Mouse (Mus musculus) liver, postnatal 0 days (tissue): ENCODE measurements around the gene Kcnn1.

Source experiments
- CTCF ChIP-seq: sonication (generic); IDR thresholded peaks from 2 replicates; pipeline ENCODE4 v1.5.1; 2016; ENCODE audit warnings: antibody characterized with exemption, low read depth
- EP300 ChIP-seq: IDR thresholded peaks from 2 replicates; pipeline ENCODE4 v1.6.1; 2016; ENCODE audit warnings: antibody characterized with exemption, low read depth, mild to moderate bottlenecking

- TF ChIP-seq CTCF (no peak), EP300 (no peak)
Measured at GRCm38 (mm10) chr8:70803761-70804480, 59.1 kb downstream of the Kcnn1 start.
